Mouse (Mus musculus) kidney, embryonic 14.5 days (tissue): ENCODE measurements around the gene Mrps21. TPM values are rescaled to one million over a fixed set of nuclear protein-coding genes. Genes with fewer than 3 reads are reported as not detected.
"Not testable (repeated sequence)": the region's sequence is repeated elsewhere in the genome, so short reads cannot be mapped to it uniquely, and the experiment has no call there.

Experiments
- ATAC-seq: fragments of 200-750 bp; cut with Nextera tagmentation; 2 replicates; pipeline ENCODE4 v1.8.0; 2017; ENCODE audit warnings: moderate number of reproducible peaks, mild to moderate bottlenecking, moderate TSS enrichment, moderate library complexity; ENCODE audit not compliant: low FRiP score, low TSS enrichment
- H3K27ac ChIP-seq: fragments of 300-500 bp; sonication (generic); 2 replicates; pipeline ENCODE4 v1.5.1; 2014; ENCODE audit warnings: low read depth, mild to moderate bottlenecking, low read length, moderate library complexity, mixed read lengths
- H3K27me3 ChIP-seq: fragments of 300-500 bp; sonication (generic); 2 replicates; pipeline ENCODE4 v1.6.1; 2014; ENCODE audit warnings: mild to moderate bottlenecking, low read length; ENCODE audit not compliant: control insufficient read depth, insufficient read depth
- H3K36me3 ChIP-seq: fragments of 300-500 bp; sonication (generic); 2 replicates; pipeline ENCODE4 v1.6.1; 2014; ENCODE audit warnings: low read length, mixed read lengths; ENCODE audit not compliant: control insufficient read depth, insufficient read depth
- H3K4me1 ChIP-seq: fragments of 300-500 bp; sonication (generic); 2 replicates; pipeline ENCODE4 v1.6.1; 2014; ENCODE audit warnings: low read length, mixed read lengths; ENCODE audit not compliant: control insufficient read depth, insufficient read depth
- H3K4me2 ChIP-seq: fragments of 300-500 bp; sonication (generic); replicated peaks from 2 replicates; pipeline ENCODE4 v1.6.1; 2014; ENCODE audit warnings: low read depth, mild to moderate bottlenecking, low read length
- H3K4me3 ChIP-seq: fragments of 300-500 bp; sonication (generic); 2 replicates; pipeline ENCODE4 v1.5.1; 2014; ENCODE audit warnings: mild to moderate bottlenecking, low read length
- H3K9ac ChIP-seq: fragments of 300-500 bp; sonication (generic); 2 replicates; pipeline ENCODE4 v1.6.1; 2014; ENCODE audit warnings: low read depth, mild to moderate bottlenecking, low read length, moderate library complexity
- H3K9me3 ChIP-seq: fragments of 300-500 bp; sonication (generic); 2 replicates; pipeline ENCODE4 v1.6.1; 2016; ENCODE audit warnings: low read length; ENCODE audit not compliant: control insufficient read depth
- WGBS: fragments of 180-500 bp; shearing (Covaris S2); extraction: QIAGEN DNeasy Blood & Tissue Kit; methylation state at CpG from one replicate; pipeline ENCODE4 v1.1.7; 2014; 5-methylcytosine and 5-hydroxymethylcytosine counted together
- polyA plus RNA-seq: library from polyadenylated mRNA; unstranded; fragments of >200 nt; fragmentation: Nextera tagmentation; extraction: Ambion mirVana; gene quantifications from 2 replicates; pipeline ENCODE4 v1.2.1, GENCODE M21; 2014

The Mrps21 gene
- polyA plus RNA-seq, 1 experiment from 2014 or later: 377 TPM

DNA sequence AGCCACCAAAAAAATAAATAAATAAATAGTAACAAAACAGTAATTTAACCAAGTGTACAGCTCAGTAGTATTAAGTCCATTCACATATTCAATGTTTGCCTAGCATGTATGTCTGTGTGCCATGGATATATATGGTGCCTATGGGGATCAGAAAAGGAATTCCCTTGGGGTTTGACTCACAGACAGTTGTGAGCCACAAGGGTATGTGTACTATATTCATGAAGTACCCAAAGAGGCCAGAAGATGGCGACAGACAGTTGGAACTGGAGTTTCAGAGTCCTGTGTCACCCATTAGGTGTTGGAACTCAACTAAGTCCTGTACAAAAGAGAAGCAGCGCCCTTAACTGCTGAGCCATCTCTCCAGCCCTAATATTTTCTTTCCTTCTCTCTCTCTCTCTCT, 9.5 kb downstream of the Mrps21 start:
- peaks cover 30% of the 10 kb centered on the region for H3K36me3 ChIP-seq
- H3K27ac ChIP-seq: no peak overlapping the region
- ATAC-seq: peak; percentile 41; the same call in 1 of the 2 replicates
- H3K4me2 ChIP-seq: no peak overlapping the region
- no peaks in the 10 kb centered on the region for H3K27me3 ChIP-seq
- H3K9me3 ChIP-seq: no peaks in the 10 kb centered on the region
- WGBS: 49% methylated on average over 2 of the region's 2 CpGs
- H3K4me1 ChIP-seq: no peaks in the 10 kb centered on the region
- H3K9ac ChIP-seq: no peak overlapping the region
- H3K4me3 ChIP-seq: no peak overlapping the region

DNA sequence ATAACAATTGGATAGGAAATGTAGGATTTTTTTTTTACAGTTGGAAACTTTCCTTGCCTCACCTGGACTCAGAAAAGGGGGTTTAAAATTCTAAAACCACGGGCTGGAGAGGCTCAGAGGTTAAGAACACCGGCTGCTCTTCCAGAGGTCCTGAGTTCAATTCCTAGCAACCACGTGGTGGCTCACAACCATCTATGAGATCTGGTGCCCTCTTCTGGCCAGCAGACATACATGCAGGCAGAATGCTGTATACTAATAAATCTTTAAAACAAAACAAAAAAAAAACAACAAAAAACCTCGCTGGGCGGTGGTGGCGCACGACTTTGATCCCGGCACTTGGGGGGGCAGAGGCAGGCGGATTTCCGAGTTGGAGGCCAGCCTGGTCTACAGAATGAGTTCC, 10.1 kb downstream of the Mrps21 start:
- H3K27ac ChIP-seq: no peak overlapping the region
- H3K36me3 ChIP-seq: peaks cover 26% of the 10 kb centered on the region
- 76% methylated on average over 10 of the region's 10 CpGs for WGBS
- no peak overlapping the region for H3K4me3 ChIP-seq
- H3K4me1 ChIP-seq: no peaks in the 10 kb centered on the region
- H3K4me2 ChIP-seq: no peak overlapping the region
- no peak for ATAC-seq
- no peaks in the 10 kb centered on the region for H3K9me3 ChIP-seq
- no peak overlapping the region for H3K9ac ChIP-seq
- H3K27me3 ChIP-seq: no peaks in the 10 kb centered on the region

GRCm38 (mm10) chr3:95860323-95860722, 11.0 kb downstream of the Mrps21 start:
- no peak overlapping the region for H3K27ac ChIP-seq
- no peak for ATAC-seq
- no peak overlapping the region for H3K9ac ChIP-seq
- no peak overlapping the region for H3K4me2 ChIP-seq
- H3K4me3 ChIP-seq: no peak overlapping the region
- 90% methylated on average over 3 of the region's 3 CpGs for WGBS
- no peaks in the 10 kb centered on the region for H3K27me3 ChIP-seq
- no peaks in the 10 kb centered on the region for H3K4me1 ChIP-seq
- H3K36me3 ChIP-seq: peaks cover 17% of the 10 kb centered on the region
- no peaks in the 10 kb centered on the region for H3K9me3 ChIP-seq

DNA sequence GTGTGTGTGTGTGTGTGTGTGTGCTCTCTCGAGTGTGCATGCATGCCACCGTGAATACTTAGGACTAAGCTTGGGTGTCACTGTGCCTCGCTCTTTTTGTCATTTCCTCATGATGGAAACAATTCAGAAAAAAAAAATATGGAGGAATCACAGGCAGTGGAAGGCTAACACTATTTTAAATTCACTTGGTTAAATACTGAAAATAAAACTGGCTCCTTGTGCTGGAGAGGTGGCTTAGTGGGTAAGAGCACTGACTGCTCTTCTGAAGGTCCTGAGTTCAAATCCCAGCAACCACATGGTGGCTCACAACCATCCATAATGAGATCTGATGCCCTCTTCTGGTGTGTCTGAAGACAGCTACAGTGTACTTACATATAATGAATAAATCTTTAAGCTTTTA, 13.0 kb downstream of the Mrps21 start:
- H3K9ac ChIP-seq, H3K4me1 ChIP-seq, ATAC-seq, H3K27ac ChIP-seq, H3K27me3 ChIP-seq, H3K36me3 ChIP-seq, H3K4me2 ChIP-seq, H3K9me3 ChIP-seq, H3K4me3 ChIP-seq: not testable (repeated sequence)
- 81% methylated on average over 3 of the region's 3 CpGs for WGBS

GRCm38 (mm10) chr3:95857050-95857449, 14.3 kb downstream of the Mrps21 start:
- not testable (repeated sequence) for ATAC-seq, H3K27me3 ChIP-seq, H3K4me1 ChIP-seq, H3K27ac ChIP-seq, H3K9ac ChIP-seq, H3K9me3 ChIP-seq, H3K4me3 ChIP-seq, H3K4me2 ChIP-seq
- 82% methylated on average over 1 of the region's 1 CpGs for WGBS
- H3K36me3 ChIP-seq: peaks cover 14% of the 10 kb centered on the region

- H3K9me3 ChIP-seq: no peaks in the 10 kb centered on the region
- ATAC-seq: 0 out of 2 replicates have a peak, but pooled peaks have one; percentile 3
- no peaks in the 10 kb centered on the region for H3K27me3 ChIP-seq
- 28% methylated on average over 7 of the region's 7 CpGs for WGBS
- H3K4me3 ChIP-seq: peak overlapping the region; percentile 83
- H3K27ac ChIP-seq: peak overlapping the region; percentile 48; the same call in 1 of the 2 replicates
- peak overlapping the region; percentile 89 for H3K9ac ChIP-seq
- peaks cover 21% of the 10 kb centered on the region for H3K36me3 ChIP-seq
- H3K4me1 ChIP-seq: peaks cover 7% of the 10 kb centered on the region; the same call in 1 of the 2 replicates
- peak overlapping the region; percentile 62 for H3K4me2 ChIP-seq
Measured at GRCm38 (mm10) chr3:95856115-95856514, 15.2 kb downstream of the Mrps21 start.

GRCm38 (mm10) chr3:95855502-95856089, 15.7 kb downstream of the Mrps21 start, which contains the start of gene Prpf3:
Gene Prpf3, minus strand, starts transcription at chr3:95855885.
- peak; percentile 98 for ATAC-seq
- Histone ChIP-seq H3K9me3 (no peaks in the 10 kb centered on the region), H3K9ac (peak within 1 kb of the TSS; percentile 89)

GRCm38 (mm10) chr3:95851317-95851716, 20.0 kb downstream of the Mrps21 start:
- no peak overlapping the region for H3K9ac ChIP-seq
- H3K9me3 ChIP-seq: no peaks in the 10 kb centered on the region
- no peak overlapping the region for H3K4me3 ChIP-seq
- no peaks in the 10 kb centered on the region for H3K27me3 ChIP-seq
- peaks cover 68% of the 10 kb centered on the region for H3K36me3 ChIP-seq
- H3K27ac ChIP-seq: no peak overlapping the region
- ATAC-seq: no peak
- H3K4me1 ChIP-seq: peaks cover 7% of the 10 kb centered on the region; the same call in 1 of the 2 replicates
- H3K4me2 ChIP-seq: no peak overlapping the region
- 96% methylated on average over 8 of the region's 8 CpGs for WGBS

More at GRCm38 (mm10) chr3:95855502-95856089, 15.7 kb downstream of the Mrps21 start, which contains the start of gene Prpf3:
- Histone ChIP-seq H3K4me3 (peak within 1 kb of the TSS; percentile 83), H3K36me3 (peaks cover 26% of the 10 kb centered on the region), H3K27ac (peak within 1 kb of the TSS; percentile 74; the same call in 1 of the 2 replicates), H3K27me3 (no peaks in the 10 kb centered on the region), H3K4me2 (peak within 1 kb of the TSS; percentile 62), H3K4me1 (peaks cover 7% of the 10 kb centered on the region; the same call in 1 of the 2 replicates)
- 0% methylated on average over 56 of the region's 56 CpGs for WGBS

DNA sequence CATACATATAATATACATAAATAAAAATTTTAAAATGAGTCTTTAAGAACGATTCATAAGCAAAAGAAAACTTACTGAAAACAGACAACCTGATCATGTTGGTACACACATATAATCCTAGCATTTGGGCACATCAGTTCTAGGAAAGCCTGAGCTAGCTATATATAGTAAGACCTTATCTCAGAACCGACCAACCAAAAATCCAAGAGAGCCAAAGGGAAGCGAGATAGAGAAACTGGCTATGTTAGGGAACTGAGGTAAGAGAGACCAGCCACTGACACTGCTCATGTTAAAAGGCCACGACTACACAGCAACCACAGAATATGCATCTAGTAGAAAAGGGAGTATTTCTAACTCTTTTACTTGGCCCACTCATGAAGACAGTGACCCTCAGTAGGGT, 20.7 kb downstream of the Mrps21 start:
- peaks cover 7% of the 10 kb centered on the region; the same call in 1 of the 2 replicates for H3K4me1 ChIP-seq
- 85% methylated on average over 4 of the region's 4 CpGs for WGBS
- no peaks in the 10 kb centered on the region for H3K27me3 ChIP-seq
- ATAC-seq: no peak
- no peaks in the 10 kb centered on the region for H3K9me3 ChIP-seq
- no peak overlapping the region for H3K9ac ChIP-seq
- no peak overlapping the region for H3K4me3 ChIP-seq
- no peak overlapping the region for H3K27ac ChIP-seq
- no peak overlapping the region for H3K4me2 ChIP-seq
- peaks cover 75% of the 10 kb centered on the region for H3K36me3 ChIP-seq
